Mouse (Mus musculus): ENCODE data around the gene Stim2. TPM values are rescaled to one million over a fixed set of nuclear protein-coding genes. Genes with fewer than 3 reads are reported as not detected.

Gene Stim2
- polyA plus RNA-seq, 1 experiment: 23.6 TPM

- Histone ChIP-seq H3K27me3 (ENCODE audit: control insufficient read depth, insufficient read depth, insufficient read length) (no peaks in the 10 kb centered on the region), H3K4me2 (ENCODE audit: low read depth) (peak overlapping the region; percentile 26), H3ac (ENCODE audit: control insufficient read depth, insufficient read length) (no peak overlapping the region), H3K79me2 (ENCODE audit: control insufficient read depth, insufficient read depth) (peaks cover 88% of the 10 kb centered on the region), H3K4me3 (no peak overlapping the region), H3K36me3 (ENCODE audit: control insufficient read depth, insufficient read depth) (peaks cover 25% of the 10 kb centered on the region)
- no peak for TF ChIP-seq MYOG (IDR thresholded peaks at IDR 0.05; ENCODE audit: control insufficient read depth in 1 of 3, insufficient read depth in 1 of 3, insufficient read length in 2 of 3, low read depth in 2 of 3)
- TF ChIP-seq E2F4 (IDR thresholded peaks at IDR 0.05; ENCODE audit: insufficient read depth): no peak
- no peak for TF ChIP-seq TCF12 (IDR thresholded peaks at IDR 0.05; ENCODE audit: insufficient read depth, poor library complexity, severe bottlenecking)
- no peak for TF ChIP-seq REST (IDR thresholded peaks at IDR 0.05; ENCODE audit: insufficient read depth, insufficient read length)
- TF ChIP-seq MAX (IDR thresholded peaks at IDR 0.05; ENCODE audit: low read depth): no peak
- no peak for TF ChIP-seq TCF3 (IDR thresholded peaks at IDR 0.05; ENCODE audit: insufficient read length, low read depth)
- no peak for TF ChIP-seq POLR2A (IDR thresholded peaks at IDR 0.05; ENCODE audit: insufficient read length, low read depth)
- no peak for TF ChIP-seq CEBPB (IDR thresholded peaks at IDR 0.05; ENCODE audit: insufficient read depth, poor library complexity, severe bottlenecking)
- TF ChIP-seq MYOD1 (IDR thresholded peaks at IDR 0.05; ENCODE audit: control insufficient read depth in 1 of 3, insufficient read length in 2 of 3, low read depth in 2 of 3): no peak
- TF ChIP-seq SRF (IDR thresholded peaks at IDR 0.05; ENCODE audit: control insufficient read depth, insufficient read length, low read depth): no peak
- no peak for TF ChIP-seq POLR2AphosphoS2 (IDR thresholded peaks at IDR 0.05; ENCODE audit: insufficient read length, low read depth)
- TF ChIP-seq USF1 (IDR thresholded peaks at IDR 0.05; ENCODE audit: low read depth): no peak
These were observed 52.8 kb downstream of the Stim2 start for GRCm38 (mm10) chr5:54051056-54051455.

DNA sequence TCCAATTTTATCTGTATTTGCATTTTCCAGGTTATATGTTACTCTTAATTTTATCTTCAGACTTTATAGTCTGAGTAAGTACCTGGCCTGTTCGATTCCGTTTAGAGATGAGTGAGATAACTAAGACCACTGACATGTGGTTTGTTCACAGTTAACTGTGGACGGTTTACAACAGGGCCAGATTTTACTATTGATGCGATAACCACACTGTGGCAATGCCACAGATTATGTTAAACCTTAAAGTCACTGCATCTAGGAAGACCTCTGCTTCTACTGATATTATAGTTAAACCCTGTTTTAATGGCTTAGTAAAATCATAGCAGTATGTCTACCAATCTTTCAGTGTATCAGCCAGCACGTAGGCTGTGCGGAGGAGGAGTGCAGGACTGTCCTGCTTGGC is 53.9 kb downstream of the Stim2 start:
- peaks cover 25% of the 10 kb centered on the region for H3K36me3 ChIP-seq (ENCODE audit: control insufficient read depth, insufficient read depth)
- peaks cover 85% of the 10 kb centered on the region for H3K79me2 ChIP-seq (ENCODE audit: control insufficient read depth, insufficient read depth)
- TF ChIP-seq TCF12 (IDR thresholded peaks at IDR 0.05; ENCODE audit: insufficient read depth, poor library complexity, severe bottlenecking) (no peak), MYOG (IDR thresholded peaks at IDR 0.05; ENCODE audit: control insufficient read depth in 1 of 3, insufficient read depth in 1 of 3, insufficient read length in 2 of 3, low read depth in 2 of 3) (no peak), MAX (IDR thresholded peaks at IDR 0.05; ENCODE audit: low read depth) (no peak), TCF3 (IDR thresholded peaks at IDR 0.05; ENCODE audit: insufficient read length, low read depth) (no peak), POLR2AphosphoS2 (IDR thresholded peaks at IDR 0.05; ENCODE audit: insufficient read length, low read depth) (no peak), USF1 (IDR thresholded peaks at IDR 0.05; ENCODE audit: low read depth) (no peak), E2F4 (IDR thresholded peaks at IDR 0.05; ENCODE audit: insufficient read depth) (no peak), SRF (IDR thresholded peaks at IDR 0.05; ENCODE audit: control insufficient read depth, insufficient read length, low read depth) (no peak), MYOD1 (IDR thresholded peaks at IDR 0.05; ENCODE audit: control insufficient read depth in 1 of 3, insufficient read length in 2 of 3, low read depth in 2 of 3) (no peak), POLR2A (IDR thresholded peaks at IDR 0.05; ENCODE audit: insufficient read length, low read depth) (no peak), REST (IDR thresholded peaks at IDR 0.05; ENCODE audit: insufficient read depth, insufficient read length) (no peak), CEBPB (IDR thresholded peaks at IDR 0.05; ENCODE audit: insufficient read depth, poor library complexity, severe bottlenecking) (no peak)
- no peak overlapping the region for H3K4me2 ChIP-seq (ENCODE audit: low read depth)
- H3ac ChIP-seq (ENCODE audit: control insufficient read depth, insufficient read length): no peak overlapping the region
- no peaks in the 10 kb centered on the region for H3K27me3 ChIP-seq (ENCODE audit: control insufficient read depth, insufficient read depth, insufficient read length)
- H3K4me3 ChIP-seq: no peak overlapping the region

DNA sequence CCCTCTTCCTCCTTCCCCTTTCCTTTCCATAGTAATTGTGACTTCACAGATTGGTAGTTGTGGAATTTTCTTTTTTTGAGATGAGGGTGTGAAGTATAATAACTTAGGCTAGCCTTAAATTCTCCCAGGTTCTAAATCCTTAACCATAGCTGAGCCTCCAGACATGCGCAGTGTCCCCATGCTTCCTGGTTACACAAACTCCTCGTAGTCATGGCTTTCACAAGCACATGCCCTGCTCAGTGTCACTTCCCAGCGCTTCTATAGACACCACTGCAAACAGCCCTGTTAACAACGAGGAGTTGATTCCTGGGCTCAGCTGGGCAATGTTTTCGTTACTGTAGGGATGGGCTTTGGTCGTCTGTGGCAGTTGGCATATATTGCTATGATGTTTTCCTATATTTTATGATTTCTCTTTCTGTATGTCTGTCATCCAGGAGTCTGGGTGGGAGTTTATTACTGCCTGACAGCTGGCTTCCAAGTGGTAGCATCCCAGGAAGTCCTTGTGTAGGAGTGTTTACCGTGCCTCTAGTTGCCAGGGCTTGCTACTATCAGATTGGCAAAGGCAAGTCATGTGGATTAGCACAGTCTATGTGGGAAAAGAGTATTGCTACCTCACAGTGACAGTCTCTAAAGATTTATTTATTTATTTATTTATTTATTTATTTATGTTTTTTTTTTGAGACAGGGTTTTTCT is 55.5 kb downstream of the Stim2 start:
- H3K4me3 ChIP-seq: no peak overlapping the region
- H3ac ChIP-seq (ENCODE audit: control insufficient read depth, insufficient read length): no peak overlapping the region
- H3K79me2 ChIP-seq (ENCODE audit: control insufficient read depth, insufficient read depth): peaks cover 85% of the 10 kb centered on the region
- TF ChIP-seq TCF12 (IDR thresholded peaks at IDR 0.05; ENCODE audit: insufficient read depth, poor library complexity, severe bottlenecking): no peak
- no peak for TF ChIP-seq USF1 (IDR thresholded peaks at IDR 0.05; ENCODE audit: low read depth)
- TF ChIP-seq REST (IDR thresholded peaks at IDR 0.05; ENCODE audit: insufficient read depth, insufficient read length): no peak
- no peak for TF ChIP-seq MYOG (IDR thresholded peaks at IDR 0.05; ENCODE audit: control insufficient read depth in 1 of 3, insufficient read depth in 1 of 3, insufficient read length in 2 of 3, low read depth in 2 of 3)
- no peak for TF ChIP-seq MAX (IDR thresholded peaks at IDR 0.05; ENCODE audit: low read depth)
- no peak for TF ChIP-seq MYOD1 (IDR thresholded peaks at IDR 0.05; ENCODE audit: control insufficient read depth in 1 of 3, insufficient read length in 2 of 3, low read depth in 2 of 3)
- no peak for TF ChIP-seq CEBPB (IDR thresholded peaks at IDR 0.05; ENCODE audit: insufficient read depth, poor library complexity, severe bottlenecking)
- TF ChIP-seq POLR2AphosphoS2 (IDR thresholded peaks at IDR 0.05; ENCODE audit: insufficient read length, low read depth): no peak
- TF ChIP-seq TCF3 (IDR thresholded peaks at IDR 0.05; ENCODE audit: insufficient read length, low read depth): no peak
- H3K36me3 ChIP-seq (ENCODE audit: control insufficient read depth, insufficient read depth): peaks cover 25% of the 10 kb centered on the region
- no peaks in the 10 kb centered on the region for H3K27me3 ChIP-seq (ENCODE audit: control insufficient read depth, insufficient read depth, insufficient read length)
- no peak overlapping the region for H3K4me2 ChIP-seq (ENCODE audit: low read depth)

DNA sequence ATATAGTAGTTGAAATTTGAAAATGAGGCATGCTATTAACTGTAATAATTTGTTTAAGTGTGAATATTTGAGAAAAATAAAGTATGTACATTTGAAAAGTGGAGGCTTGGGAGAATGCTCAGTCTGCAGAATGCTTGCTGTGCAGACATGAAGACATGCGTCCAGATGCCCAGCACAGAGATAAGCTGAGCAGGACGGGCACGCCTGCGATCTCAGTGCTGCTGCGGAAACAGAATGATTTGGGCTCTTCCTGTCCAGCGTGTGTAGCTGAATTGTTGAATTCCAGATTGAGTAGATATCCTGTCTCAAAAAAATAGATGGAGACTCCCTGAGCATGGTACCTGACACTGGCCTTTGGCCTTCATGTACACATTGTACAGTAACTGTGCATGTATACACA is 58.0 kb downstream of the Stim2 start:
- H3K4me3 ChIP-seq: no peak overlapping the region
- TF ChIP-seq SRF (IDR thresholded peaks at IDR 0.05; ENCODE audit: control insufficient read depth, insufficient read length, low read depth) (no peak), MYOG (IDR thresholded peaks at IDR 0.05; ENCODE audit: control insufficient read depth in 1 of 3, insufficient read depth in 1 of 3, insufficient read length in 2 of 3, low read depth in 2 of 3) (no peak), POLR2A (IDR thresholded peaks at IDR 0.05; ENCODE audit: insufficient read length, low read depth) (no peak), TCF12 (IDR thresholded peaks at IDR 0.05; ENCODE audit: insufficient read depth, poor library complexity, severe bottlenecking) (no peak), REST (IDR thresholded peaks at IDR 0.05; ENCODE audit: insufficient read depth, insufficient read length) (no peak)
- peaks cover 80% of the 10 kb centered on the region for H3K79me2 ChIP-seq (ENCODE audit: control insufficient read depth, insufficient read depth)
- H3K4me2 ChIP-seq (ENCODE audit: low read depth): no peak overlapping the region
- H3K27me3 ChIP-seq (ENCODE audit: control insufficient read depth, insufficient read depth, insufficient read length): no peaks in the 10 kb centered on the region
- H3K36me3 ChIP-seq (ENCODE audit: control insufficient read depth, insufficient read depth): peaks cover 25% of the 10 kb centered on the region
- no peak overlapping the region for H3ac ChIP-seq (ENCODE audit: control insufficient read depth, insufficient read length)

Data from myocyte (in vitro differentiated cells).